Mouse (Mus musculus): ENCODE data around the gene Pigb. TPM values are rescaled to one million over a fixed set of nuclear protein-coding genes. Genes with fewer than 3 reads are reported as not detected.

Pigb gene
- polyA plus RNA-seq, 1 experiment from 2014 or later: 15.8 TPM

Small RNA genes within 50 kb of the gene (microRNA-seq; reads per million reads assigned to microRNA genes)
- gene Gm27353 (ENCODE audit: insufficient number of aligned reads): not detected

Other genes starting within 250 kb of the Pigb start
- gene Prtg, start 233.5 kb downstream of the Pigb start, polyA plus RNA-seq (2014; fragmentation: Nextera tagmentation; extraction: Ambion mirVana): 3.4 and 3.6 TPM in 2 replicates
- gene Pygo1, start 114.7 kb downstream of the Pigb start, polyA plus RNA-seq (2014; fragmentation: Nextera tagmentation; extraction: Ambion mirVana): 13.0 and 13.2 TPM in 2 replicates
- 1.6 and 1.9 TPM in 2 replicates for gene Dyx1c1, start 81.6 kb downstream of the Pigb start, polyA plus RNA-seq (2014; fragmentation: Nextera tagmentation; extraction: Ambion mirVana)
- gene Gm44503, start 81.5 kb downstream of the Pigb start, polyA plus RNA-seq (2014; fragmentation: Nextera tagmentation; extraction: Ambion mirVana): 0.15 TPM in 1 of 2 replicates, not detected in the other
- gene Ccpg1os, start 55.0 kb downstream of the Pigb start, polyA plus RNA-seq (2014; fragmentation: Nextera tagmentation; extraction: Ambion mirVana): 17.6 and 18.7 TPM in 2 replicates
- gene Ccpg1, start 54.9 kb downstream of the Pigb start, polyA plus RNA-seq (2014; fragmentation: Nextera tagmentation; extraction: Ambion mirVana): 19.6 and 20.4 TPM in 2 replicates
- gene Rab27a, start 4.5 kb upstream of the Pigb start, polyA plus RNA-seq (2014; fragmentation: Nextera tagmentation; extraction: Ambion mirVana): 0.67 and 0.79 TPM in 2 replicates
- not detected in 2 replicates for gene Khdc3, start 61.5 kb upstream of the Pigb start, polyA plus RNA-seq (2014; fragmentation: Nextera tagmentation; extraction: Ambion mirVana)
- not detected in 2 replicates for gene Gm20509, start 62.1 kb upstream of the Pigb start, polyA plus RNA-seq (2014; fragmentation: Nextera tagmentation; extraction: Ambion mirVana)
- gene Rsl24d1, start 73.0 kb upstream of the Pigb start, polyA plus RNA-seq (2014; fragmentation: Nextera tagmentation; extraction: Ambion mirVana): 147 and 153 TPM in 2 replicates

Data from forebrain, embryonic 11.5 days (tissue).